ENCODE assay signal across 18 mouse cellular contexts in genomic region chr10:23327651-23328050, GRCm38 (mm10). TPM values are rescaled to one million over a fixed set of nuclear protein-coding genes. Genes with fewer than 3 reads are reported as not detected.
A peak's percentile ranks its signal among the peaks of the same experiment; 100 is the strongest.
DNase-seq lines count a peak whose midpoint lies in the region; ATAC-seq and TF ChIP-seq lines count a peak whose summit lies in the region.
"Had no signal": no experiment of that assay in that cellular context is flagged by ENCODE, and none has a peak within 500 bp of the region (broad histone marks: within the 10 kb centered on the region; RNA-seq: fewer than 3 reads in every experiment).

No protein-coding gene starts in this region.

- no peak for ATAC-seq in kidney, embryonic 14.5 days (ENCODE audit: low FRiP score, low TSS enrichment)
- no peak for ATAC-seq in forebrain, embryonic 16.5 days
- no peak for ATAC-seq in hindbrain, postnatal 0 days
- ATAC-seq: forebrain, embryonic 13.5 days; forebrain, embryonic 15.5 days had no signal

- no peak overlapping the region for H3K9ac ChIP-seq in kidney, embryonic 14.5 days (ENCODE audit: low read depth, low read length)
- H3K9ac ChIP-seq in forebrain, embryonic 16.5 days (replicated peaks; ENCODE audit: low read depth, low read length): no peak overlapping the region
- H3K9ac ChIP-seq in hindbrain, postnatal 0 days (replicated peaks; ENCODE audit: low read length): no peak overlapping the region
- H3K9ac ChIP-seq: embryonic facial prominence, embryonic 12.5 days; forebrain, embryonic 13.5 days; forebrain, embryonic 15.5 days had no signal

- H3K27ac ChIP-seq in kidney, adult 2 months (ENCODE audit: insufficient read depth, low read depth, low read length): no peak overlapping the region
- H3K27ac ChIP-seq in kidney, embryonic 14.5 days (ENCODE audit: low read depth, low read length): no peak overlapping the region
- no peak overlapping the region for H3K27ac ChIP-seq in forebrain, embryonic 16.5 days (ENCODE audit: low read length)
- H3K27ac ChIP-seq in hindbrain, postnatal 0 days: no peak overlapping the region
- H3K27ac ChIP-seq: embryonic facial prominence, embryonic 10.5 days; embryonic facial prominence, embryonic 12.5 days; forebrain, embryonic 13.5 days; forebrain, embryonic 15.5 days had no signal

- H3K4me3 ChIP-seq in kidney, adult 2 months (ENCODE audit: insufficient read depth, low read depth, low read length): no peak overlapping the region
- no peak overlapping the region for H3K4me3 ChIP-seq in kidney, embryonic 14.5 days (ENCODE audit: low read length)
- no peak overlapping the region for H3K4me3 ChIP-seq in forebrain, embryonic 16.5 days (replicated peaks; ENCODE audit: low read length)
- no peak overlapping the region for H3K4me3 ChIP-seq in hindbrain, postnatal 0 days (ENCODE audit: low read length)
- H3K4me3 ChIP-seq: embryonic facial prominence, embryonic 10.5 days; embryonic facial prominence, embryonic 12.5 days; forebrain, embryonic 13.5 days; forebrain, embryonic 15.5 days had no signal

- TF ChIP-seq CTCF in kidney, adult 2 months (conservative IDR thresholded peaks at IDR 0.05; ENCODE audit: insufficient read depth, insufficient read length, low read depth, low read length): no peak
- no peak for TF ChIP-seq CTCF in hindbrain, postnatal 0 days (IDR thresholded peaks at IDR 0.05; ENCODE audit: low read depth)

- H3K4me1 ChIP-seq in kidney, adult 2 months (ENCODE audit: control insufficient read depth, insufficient read depth, low read length): no peaks in the 10 kb centered on the region
- no peaks in the 10 kb centered on the region for H3K4me1 ChIP-seq in kidney, embryonic 14.5 days (ENCODE audit: control insufficient read depth, insufficient read depth, low read length)
- peaks cover 3% of the 10 kb centered on the region; the same call in 1 of the 2 replicates for H3K4me1 ChIP-seq in forebrain, embryonic 16.5 days (replicated peaks; ENCODE audit: control insufficient read depth, insufficient read depth, low read length)
- H3K4me1 ChIP-seq in hindbrain, postnatal 0 days (ENCODE audit: insufficient read depth, low read length): no peaks in the 10 kb centered on the region
- H3K4me1 ChIP-seq: embryonic facial prominence, embryonic 12.5 days had no signal

- intact Hi-C loops in gastrocnemius, postnatal 14 days (cut with DNase I; ENCODE audit: low total_unique reads): no loop called here

- no peaks in the 10 kb centered on the region for H3K9me3 ChIP-seq in kidney, embryonic 14.5 days (ENCODE audit: control insufficient read depth, low read length)
- H3K9me3 ChIP-seq in forebrain, embryonic 16.5 days (ENCODE audit: control insufficient read depth, low read length): no peaks in the 10 kb centered on the region
- H3K9me3 ChIP-seq in hindbrain, postnatal 0 days (ENCODE audit: low read length): no peaks in the 10 kb centered on the region
- H3K9me3 ChIP-seq: embryonic facial prominence, embryonic 10.5 days; embryonic facial prominence, embryonic 12.5 days; forebrain, embryonic 13.5 days; forebrain, embryonic 15.5 days had no signal

- H3K27me3 ChIP-seq in kidney, adult 2 months (replicated peaks; ENCODE audit: control insufficient read depth, insufficient read depth, low read length): no peaks in the 10 kb centered on the region
- H3K27me3 ChIP-seq in kidney, embryonic 14.5 days (ENCODE audit: control insufficient read depth, insufficient read depth, low read length): no peaks in the 10 kb centered on the region
- H3K27me3 ChIP-seq in forebrain, embryonic 16.5 days (replicated peaks; ENCODE audit: control insufficient read depth, insufficient read depth, low read length): no peaks in the 10 kb centered on the region
- H3K27me3 ChIP-seq in hindbrain, postnatal 0 days (ENCODE audit: insufficient read depth, low read length): no peaks in the 10 kb centered on the region
- H3K27me3 ChIP-seq: embryonic facial prominence, embryonic 12.5 days; forebrain, embryonic 13.5 days; forebrain, embryonic 15.5 days had no signal

- WGBS in kidney, adult 2 months: 74% methylated on average over 6 of the region's 6 CpGs
- WGBS in kidney, embryonic 14.5 days: 77% methylated on average over 6 of the region's 6 CpGs
- WGBS in forebrain, embryonic 16.5 days: 91% methylated on average over 6 of the region's 6 CpGs
- WGBS in hindbrain, postnatal 0 days: 89% methylated on average over 6 of the region's 6 CpGs

- no peak overlapping the region for H3K4me2 ChIP-seq in kidney, embryonic 14.5 days (replicated peaks; ENCODE audit: low read depth, low read length)
- H3K4me2 ChIP-seq in forebrain, embryonic 16.5 days (ENCODE audit: low read length): no peak overlapping the region
- H3K4me2 ChIP-seq in hindbrain, postnatal 0 days (ENCODE audit: low read depth, low read length): no peak overlapping the region
- H3K4me2 ChIP-seq: embryonic facial prominence, embryonic 12.5 days; forebrain, embryonic 13.5 days; forebrain, embryonic 15.5 days had no signal

- TF ChIP-seq POLR2A in kidney, adult 2 months (IDR thresholded peaks at IDR 0.05; ENCODE audit: low read depth, low read length): no peak

- no peaks in the 10 kb centered on the region for H3K36me3 ChIP-seq in kidney, adult 2 months (ENCODE audit: control insufficient read depth, insufficient read depth, low read length)
- no peaks in the 10 kb centered on the region for H3K36me3 ChIP-seq in kidney, embryonic 14.5 days (ENCODE audit: control insufficient read depth, insufficient read depth, low read length)
- H3K36me3 ChIP-seq in forebrain, embryonic 16.5 days (ENCODE audit: control insufficient read depth, insufficient read depth): no peaks in the 10 kb centered on the region
- no peaks in the 10 kb centered on the region for H3K36me3 ChIP-seq in hindbrain, postnatal 0 days (ENCODE audit: insufficient read depth, low read length)
- H3K36me3 ChIP-seq: embryonic facial prominence, embryonic 12.5 days; forebrain, embryonic 15.5 days had no signal

- peak; percentile 7 for DNase-seq in kidney, adult 2 months
- peak; percentile 21 to 30 for DNase-seq in gastrocnemius, adult 8-10 months (ENCODE audit: low spot score in 2 of 2)
- DNase-seq in gastrocnemius, postnatal 14 days: peak; percentile 19
- peak; percentile 53 for DNase-seq in skeletal muscle tissue, adult 2 months (ENCODE audit: low read depth, low spot score)
- DNase-seq in cerebellum, adult 8-10 months: no peak
- no peak for DNase-seq in hindbrain, postnatal 0 days (ENCODE audit: low spot score)
- DNase-seq: adrenal gland, adult 2 months; adrenal gland, postnatal 10 days; adrenal gland, postnatal 25 days; cerebellum, adult 11 months; cerebellum, adult 18-20 months; cerebellum, adult 9-10 months had no signal

RNA-seq across cellular contexts. Expression of gene Eya4, which starts 22.9 kb away (rescaled TPM):
- polyA plus RNA-seq in kidney, adult 2 months (2012; rRNA removed): 0.47 and 0.73 TPM in 2 replicates
- polyA plus RNA-seq in kidney, embryonic 14.5 days (2014; fragmentation: Nextera tagmentation; extraction: Ambion mirVana): 13.7 and 14.1 TPM in 2 replicates
- 10 to 100 TPM; 33.3 to 42.2 (median 39.5) TPM for total RNA-seq in gastrocnemius, adult 8-10 months (2022)
- 10 to 100 TPM; 30.6 to 42.4 TPM for total RNA-seq in gastrocnemius, postnatal 14 days (2021)
- 0.68 and 1.1 TPM in 2 replicates for polyA plus RNA-seq in forebrain, embryonic 16.5 days (2015; fragmentation: Nextera tagmentation; extraction: Ambion mirVana)
- total RNA-seq in hindbrain, postnatal 0 days (2014; rRNA removed): 1.4 and 2.1 TPM in 2 replicates
- 0.60 and 0.92 TPM in 2 replicates for polyA plus RNA-seq in hindbrain, postnatal 0 days (2015; fragmentation: Nextera tagmentation; extraction: Ambion mirVana)

Comparison
In these comparisons a context has a peak if more than half of its experiments do, and no peak if none do; other contexts are left out.
1. DNase-seq: peak in kidney, adult 2 months (single experiment), gastrocnemius, adult 8-10 months (2 of 2), gastrocnemius, postnatal 14 days (single experiment) and skeletal muscle tissue, adult 2 months (single experiment); none in cerebellum, adult 8-10 months (single experiment) and hindbrain, postnatal 0 days (single experiment).